Mouse (Mus musculus): Measurements from ENCODE around the gene Dclk2. TPM values are rescaled to one million over a fixed set of nuclear protein-coding genes. Genes with fewer than 3 reads are reported as not detected.

Dclk2 gene
- total and polyA plus RNA-seq, 3 experiments: under 0.01 to 0.17 TPM; not detected in 1

DNA sequence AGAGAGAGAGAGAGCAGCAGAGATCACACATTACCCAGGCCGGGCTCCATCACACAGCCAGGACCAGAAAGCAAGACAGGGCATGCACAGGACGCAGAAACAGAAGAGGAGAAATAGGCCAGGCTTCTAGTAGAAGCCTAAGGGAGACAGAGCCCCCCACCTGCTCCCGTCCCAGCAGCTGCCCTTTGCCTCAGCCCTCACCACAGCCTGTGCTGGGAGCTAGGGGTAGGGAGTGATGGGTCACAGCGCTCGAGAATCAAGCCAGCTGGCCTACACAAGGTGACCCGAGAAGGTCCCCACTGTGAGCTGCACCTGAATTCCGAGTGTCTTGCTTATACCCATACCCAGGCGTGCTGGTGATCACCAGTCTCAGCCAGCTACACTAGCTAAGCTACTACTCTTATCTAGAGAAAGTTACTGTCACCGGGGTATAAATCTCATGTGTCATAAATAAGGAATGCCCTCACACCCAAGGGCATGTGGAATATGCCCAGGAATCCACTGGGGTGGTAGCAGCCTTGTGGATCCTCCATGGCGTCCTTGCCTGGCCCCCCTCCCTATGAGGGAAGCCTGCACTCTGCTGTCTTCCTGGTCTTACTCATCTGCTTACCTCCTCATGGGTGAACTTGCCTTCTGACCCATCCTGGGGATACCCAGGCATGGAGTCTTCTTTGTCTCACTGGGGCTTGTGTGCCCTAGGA lies 133.1 kb downstream of the Dclk2 start:
- no peaks in the 10 kb centered on the region for H3K4me1 ChIP-seq (ENCODE audit: control insufficient read depth in 1 of 2, insufficient read depth in 2 of 2, low read length in 2 of 2)
- no peak for DNase-seq (ENCODE audit: low read depth, low spot score)
- H3K9ac ChIP-seq (ENCODE audit: control insufficient read depth, low read depth, low read length, poor library complexity, severe bottlenecking): no peak overlapping the region
- TF ChIP-seq SMC3 (IDR thresholded peaks at IDR 0.05; ENCODE audit: low read depth, low read length): no peak
- TF ChIP-seq MAX (IDR thresholded peaks at IDR 0.05; ENCODE audit: low read length): no peak
- TF ChIP-seq ZKSCAN1 (IDR thresholded peaks at IDR 0.05; ENCODE audit: low read depth, low read length): no peak
- TF ChIP-seq POLR2AphosphoS2 (IDR thresholded peaks at IDR 0.05; ENCODE audit: low read length): no peak
- TF ChIP-seq USF1 (IDR thresholded peaks at IDR 0.05; ENCODE audit: low read depth, low read length): no peak
- no peak for TF ChIP-seq JUND (IDR thresholded peaks at IDR 0.05; ENCODE audit: low read depth, low read length)
- no peak for TF ChIP-seq ZC3H11A (IDR thresholded peaks at IDR 0.05; ENCODE audit: low read depth, low read length)
- TF ChIP-seq POLR2A (IDR thresholded peaks at IDR 0.05; ENCODE audit: control insufficient read depth in 1 of 2, insufficient read depth in 1 of 2, low read depth in 1 of 2, low read length in 2 of 2, poor library complexity in 1 of 2): no peak
- TF ChIP-seq RAD21 (IDR thresholded peaks at IDR 0.05; ENCODE audit: low read depth, low read length): no peak
- no peak for TF ChIP-seq MXI1 (IDR thresholded peaks at IDR 0.05; ENCODE audit: low read depth, low read length)
- no peak for TF ChIP-seq MEF2A (IDR thresholded peaks at IDR 0.05; ENCODE audit: extremely low read depth, insufficient replicate concordance, low read depth, low read length, poor library complexity, severe bottlenecking)
- no peak for TF ChIP-seq CHD2 (IDR thresholded peaks at IDR 0.05; ENCODE audit: low read length)
- no peak for TF ChIP-seq EP300 (IDR thresholded peaks at IDR 0.05; ENCODE audit: low read depth in 1 of 2, low read length in 2 of 2)
- no peak for TF ChIP-seq KAT2A (conservative IDR thresholded peaks at IDR 0.05; ENCODE audit: low read depth, low read length)
- TF ChIP-seq CHD1 (IDR thresholded peaks at IDR 0.05; ENCODE audit: low read depth, low read length): no peak
- H3K27ac ChIP-seq (ENCODE audit: control insufficient read depth, low read depth, low read length): no peak overlapping the region
- no peaks in the 10 kb centered on the region for H3K27me3 ChIP-seq (ENCODE audit: control insufficient read depth in 1 of 2, insufficient read depth in 2 of 2, low read length in 2 of 2)
- H3K79me2 ChIP-seq (ENCODE audit: control insufficient read depth, insufficient read depth, low read length, poor library complexity): no peaks in the 10 kb centered on the region
- H3K9me3 ChIP-seq (replicated peaks; ENCODE audit: insufficient read depth, low read length): no peaks in the 10 kb centered on the region
- no peaks in the 10 kb centered on the region for H3K36me3 ChIP-seq (ENCODE audit: control insufficient read depth in 1 of 2, insufficient read depth in 2 of 2, low read length in 2 of 2)
- no peak overlapping the region for H3K4me3 ChIP-seq (ENCODE audit: control insufficient read depth in 1 of 2, insufficient read depth in 1 of 2, low read depth in 2 of 2, low read length in 2 of 2)

DNA sequence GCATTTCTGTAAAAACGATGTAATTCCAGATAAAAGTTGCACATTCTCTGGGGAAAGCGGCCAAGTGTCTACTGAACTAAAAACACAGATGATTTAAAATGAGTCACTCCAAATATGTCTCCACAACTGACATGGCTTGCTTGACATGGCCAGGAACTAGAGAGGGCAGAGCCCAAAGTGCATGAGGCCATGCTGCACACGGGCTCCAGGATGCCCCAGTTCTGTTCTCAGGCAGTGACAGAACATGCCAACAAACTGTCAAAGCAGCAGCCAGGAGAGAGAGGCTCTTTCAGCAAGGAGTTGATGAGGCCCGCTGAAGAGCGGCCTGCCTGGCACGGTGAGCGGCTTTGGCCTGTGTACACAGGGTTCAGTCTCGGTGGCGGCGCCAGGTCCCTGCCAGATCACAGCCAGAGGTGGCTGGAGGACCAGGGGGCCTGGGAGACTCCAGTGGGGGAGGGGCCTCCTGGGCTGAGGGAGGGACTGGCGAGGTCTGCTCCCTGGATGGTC lies 133.8 kb downstream of the Dclk2 start:
- H3K4me1 ChIP-seq (ENCODE audit: control insufficient read depth in 1 of 2, insufficient read depth in 2 of 2, low read length in 2 of 2): no peaks in the 10 kb centered on the region
- no peak for DNase-seq (ENCODE audit: low read depth, low spot score)

More for the DNA sequence above, 133.8 kb downstream of the Dclk2 start:
- H3K79me2 ChIP-seq (ENCODE audit: control insufficient read depth, insufficient read depth, low read length, poor library complexity): no peaks in the 10 kb centered on the region
- TF ChIP-seq GATA1 (IDR thresholded peaks at IDR 0.05; ENCODE audit: low read depth, low read length) (no peak), CHD1 (IDR thresholded peaks at IDR 0.05; ENCODE audit: low read depth, low read length) (no peak), POLR2AphosphoS5 (IDR thresholded peaks at IDR 0.05; ENCODE audit: borderline replicate concordance, low read depth, low read length) (no peak), SMC3 (IDR thresholded peaks at IDR 0.05; ENCODE audit: low read depth, low read length) (no peak), ZNF384 (IDR thresholded peaks at IDR 0.05; ENCODE audit: low read depth, low read length) (no peak), MAFK (IDR thresholded peaks at IDR 0.05; ENCODE audit: borderline replicate concordance, low read depth, low read length) (no peak), SIN3A (IDR thresholded peaks at IDR 0.05; ENCODE audit: low read length) (no peak)
- no peaks in the 10 kb centered on the region for H3K27me3 ChIP-seq (ENCODE audit: control insufficient read depth in 1 of 2, insufficient read depth in 2 of 2, low read length in 2 of 2)
- no peak overlapping the region for H3K27ac ChIP-seq (ENCODE audit: control insufficient read depth, low read depth, low read length)
- H3K36me3 ChIP-seq (ENCODE audit: control insufficient read depth in 1 of 2, insufficient read depth in 2 of 2, low read length in 2 of 2): no peaks in the 10 kb centered on the region
- H3K4me3 ChIP-seq (ENCODE audit: control insufficient read depth in 1 of 2, insufficient read depth in 1 of 2, low read depth in 2 of 2, low read length in 2 of 2): no peak overlapping the region
- H3K9me3 ChIP-seq (replicated peaks; ENCODE audit: insufficient read depth, low read length): no peaks in the 10 kb centered on the region
- H3K9ac ChIP-seq (ENCODE audit: control insufficient read depth, low read depth, low read length, poor library complexity, severe bottlenecking): no peak overlapping the region
